Mouse (Mus musculus): Measurements from ENCODE around the gene Chrm5.

- TF ChIP-seq CTCF (IDR thresholded peaks at IDR 0.05; ENCODE audit: low read depth) (peak; percentile 86), EP300 (optimal IDR thresholded peaks at IDR 0.05) (no peak)
Observed at GRCm38 (mm10) chr2:112481564-112481963, 995 bp upstream of the Chrm5 start.
